Mouse (Mus musculus) right cerebral cortex, postnatal 10 days (tissue): ENCODE data around the gene Sgk2.
A peak's percentile ranks its signal among the peaks of the same experiment; 100 is the strongest.

ENCODE experiments used
- DNase-seq, 2 experiments: peaks; one replicate each; pipeline ENCODE4 v3.0.0; 2021; ENCODE audit warnings: low spot score in 2 of 2

The Sgk2 gene

GRCm38 (mm10) chr2:162991394-162992083 is 4.4 kb downstream of the Sgk2 start:
- no peak for DNase-seq

- no peak for DNase-seq
Observed at GRCm38 (mm10) chr2:162992084-162992437, 4.9 kb downstream of the Sgk2 start.

DNA sequence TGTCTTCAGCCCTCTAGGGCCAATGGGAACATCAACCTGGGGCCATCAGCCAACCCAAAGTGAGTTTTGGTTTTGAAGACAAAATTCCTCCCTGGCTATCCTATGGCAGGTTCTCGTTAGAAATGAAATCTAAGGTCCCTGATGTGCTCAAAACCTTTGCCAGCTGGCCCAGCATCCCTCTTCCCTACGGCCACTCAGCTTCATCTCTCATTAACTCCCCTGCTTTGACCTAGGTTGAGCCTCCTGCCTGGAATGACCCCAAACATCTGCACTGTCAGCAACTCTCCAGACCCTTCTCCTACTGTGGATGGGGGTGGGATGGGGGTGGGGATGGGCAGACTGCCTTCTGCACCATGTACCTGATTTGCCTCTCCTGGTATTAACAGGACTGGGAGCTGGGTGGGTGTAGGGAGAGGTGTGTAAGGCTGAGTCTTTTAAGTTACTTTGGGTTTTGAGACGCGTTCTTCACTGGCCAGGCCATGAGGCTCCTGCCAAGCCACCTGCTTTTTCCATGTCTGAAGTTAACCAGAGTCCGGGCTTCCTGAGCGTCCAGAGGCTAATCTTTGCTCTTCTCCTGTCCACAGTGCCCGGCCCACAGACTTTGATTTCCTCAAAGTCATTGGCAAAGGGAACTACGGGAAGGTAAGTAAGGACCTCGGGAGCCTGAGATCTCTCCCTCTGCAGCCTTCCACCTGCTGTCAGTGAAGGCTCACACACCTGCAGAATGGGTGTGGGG is 6.9 kb downstream of the Sgk2 start:
- no peak for DNase-seq

DNA sequence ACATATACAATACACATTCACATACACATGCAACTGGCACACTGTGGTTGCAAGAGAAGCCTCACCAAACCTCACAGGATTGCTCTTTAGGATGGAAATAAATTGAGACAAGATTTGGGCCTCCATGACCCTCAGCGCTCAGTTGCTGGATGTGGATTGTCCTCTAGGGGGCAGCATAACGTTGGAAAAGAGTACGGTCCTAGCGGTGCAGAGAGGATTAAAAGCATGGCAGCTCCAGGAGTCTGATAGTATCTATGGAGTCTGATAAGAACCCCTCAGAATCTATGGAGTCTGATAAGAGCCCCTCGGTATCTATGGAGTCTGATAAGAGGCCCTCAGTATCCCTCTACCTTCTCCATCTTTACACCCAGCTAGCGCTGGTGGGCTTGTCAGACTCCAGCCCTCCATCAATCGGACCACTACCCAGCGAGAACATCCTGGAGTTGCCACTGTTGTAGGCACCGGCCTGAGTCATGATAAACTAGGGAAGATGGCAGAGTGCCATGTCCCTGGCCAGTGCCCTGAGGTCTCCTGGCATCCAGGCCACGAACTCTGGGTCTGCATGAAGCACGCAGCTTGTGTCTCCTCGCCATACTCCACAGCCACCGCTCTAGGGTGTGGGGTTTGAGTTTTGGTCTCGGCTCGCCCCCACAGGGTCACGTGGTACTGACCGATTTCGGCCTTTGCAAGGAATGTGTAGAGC is 11.5 kb downstream of the Sgk2 start:
- peak; percentile 38 to 70 for DNase-seq

DNA sequence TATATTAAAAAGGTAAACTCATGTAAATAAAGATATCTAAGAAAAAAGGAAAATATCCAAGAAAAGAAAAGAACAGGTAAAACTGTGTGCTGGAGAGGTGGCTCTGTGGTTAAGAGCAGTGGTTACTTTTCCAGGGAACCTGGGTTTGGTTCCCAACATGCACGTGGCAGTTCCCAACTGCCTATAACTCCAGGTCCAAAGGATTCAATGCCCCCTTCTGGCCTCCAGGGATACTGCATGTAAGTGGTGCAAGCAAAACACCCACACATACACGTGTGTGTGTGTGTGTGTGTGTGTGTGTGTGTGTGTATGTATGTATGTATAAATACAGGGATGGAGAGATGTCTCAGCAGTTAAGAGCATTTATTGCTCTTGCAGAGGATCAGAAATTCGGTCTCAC is 12.6 kb downstream of the Sgk2 start:
- DNase-seq, result no peak

DNA sequence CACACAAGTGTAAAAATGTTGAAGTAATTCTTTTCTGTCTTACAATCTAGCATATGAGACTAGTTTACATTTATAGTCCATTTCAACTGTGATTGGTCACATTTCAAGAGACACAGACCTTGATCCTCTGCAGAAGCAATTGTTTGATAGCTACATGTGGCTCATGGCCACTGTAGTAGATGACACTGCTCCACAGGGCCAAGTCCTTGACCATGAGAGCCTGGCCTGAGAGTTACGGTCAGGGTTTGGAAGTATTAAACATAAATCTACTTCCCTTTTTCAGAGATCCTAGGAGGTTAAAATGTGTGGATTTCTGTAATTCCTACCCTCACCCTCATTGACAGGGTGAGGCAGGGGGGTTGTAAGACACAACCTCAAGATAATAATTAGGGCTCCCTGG is 13.9 kb downstream of the Sgk2 start:
- DNase-seq, result no peak

DNA sequence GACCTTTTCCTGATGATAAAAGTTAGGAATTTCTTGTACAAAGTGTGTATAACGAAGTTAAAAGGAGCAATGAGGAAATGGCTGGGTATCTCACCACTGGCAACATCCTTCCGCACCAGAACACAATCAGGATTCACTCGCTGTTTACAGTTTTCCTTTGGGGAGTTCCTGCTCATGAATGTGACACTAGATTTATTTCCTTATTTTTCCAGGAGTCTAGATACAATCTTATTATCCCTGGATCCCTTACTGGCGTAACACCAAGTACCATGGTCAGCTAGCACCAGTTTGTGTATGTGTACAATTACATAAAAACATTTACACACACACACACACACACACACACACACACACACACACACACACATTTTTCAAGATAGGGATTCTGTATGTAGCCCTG is 20.2 kb downstream of the Sgk2 start:
- no peak for DNase-seq

- DNase-seq, result peak; percentile 95 to 96
Observed at GRCm38 (mm10) chr2:163016916-163017743, 30.0 kb downstream of the Sgk2 start, which contains the start of gene Ift52. Ift52 (plus strand) TSS chr2:163017354.

DNA sequence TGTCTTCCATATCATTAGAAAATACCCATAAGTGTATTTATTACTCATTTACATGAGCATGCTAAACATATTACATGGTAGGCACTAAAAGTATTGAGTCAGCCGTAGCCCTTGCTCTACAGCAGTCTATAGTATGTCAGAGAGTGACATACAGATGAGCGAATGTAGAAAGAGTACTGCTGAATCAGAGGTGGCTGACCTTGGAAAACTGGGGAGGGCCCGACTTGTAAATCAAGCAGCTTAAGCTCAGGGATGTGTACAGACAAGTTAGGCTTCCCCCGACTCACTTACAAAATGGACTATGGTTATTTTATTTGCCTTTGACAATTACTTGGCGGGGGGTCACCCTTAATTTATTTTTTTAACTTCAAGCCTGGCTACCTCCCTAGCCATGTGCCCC is 44.2 kb downstream of the Sgk2 start:
- DNase-seq, result no peak

DNA sequence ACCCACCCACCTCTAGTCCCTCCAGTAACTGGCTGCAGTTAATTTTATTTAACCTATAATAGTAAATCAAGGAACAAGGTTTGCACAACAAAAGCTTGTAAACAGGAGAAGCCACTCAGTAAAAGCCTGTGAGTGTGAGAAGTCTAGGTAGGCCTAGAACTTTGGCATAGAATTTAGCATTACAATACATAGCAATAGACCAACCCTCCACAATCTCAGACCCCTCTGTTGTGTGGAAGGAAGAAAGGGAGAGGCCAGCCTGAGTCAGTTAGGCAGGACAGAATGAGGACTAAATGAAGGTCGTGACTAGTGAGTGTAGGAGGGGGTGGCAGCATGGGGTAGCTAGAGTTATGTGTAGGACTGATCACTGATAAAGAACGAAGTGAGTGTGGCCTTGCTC is 44.6 kb downstream of the Sgk2 start:
- DNase-seq, result no peak

- no peak for DNase-seq
Observed at GRCm38 (mm10) chr2:163032622-163033021, 45.5 kb downstream of the Sgk2 start.

DNA sequence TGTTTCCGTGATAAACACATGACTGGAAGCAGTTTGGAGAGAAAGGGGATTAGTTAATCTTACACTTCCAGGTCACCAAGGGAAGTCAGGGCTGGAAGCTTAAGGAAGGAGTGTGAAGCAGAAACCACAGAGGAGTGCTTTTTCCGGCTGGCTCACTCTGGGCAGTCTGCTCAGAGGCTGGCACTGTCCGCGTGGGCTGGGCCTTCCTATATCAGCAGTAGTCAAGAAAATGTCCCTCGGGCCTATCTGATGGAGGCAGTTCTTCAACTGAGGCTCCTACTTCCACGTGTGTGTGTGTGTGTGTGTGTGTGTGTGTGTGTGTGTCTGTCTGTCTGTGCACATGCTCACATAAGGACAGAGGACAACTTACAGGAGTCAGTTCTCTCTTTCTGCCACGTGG is 52.8 kb downstream of the Sgk2 start:
- no peak for DNase-seq

DNA sequence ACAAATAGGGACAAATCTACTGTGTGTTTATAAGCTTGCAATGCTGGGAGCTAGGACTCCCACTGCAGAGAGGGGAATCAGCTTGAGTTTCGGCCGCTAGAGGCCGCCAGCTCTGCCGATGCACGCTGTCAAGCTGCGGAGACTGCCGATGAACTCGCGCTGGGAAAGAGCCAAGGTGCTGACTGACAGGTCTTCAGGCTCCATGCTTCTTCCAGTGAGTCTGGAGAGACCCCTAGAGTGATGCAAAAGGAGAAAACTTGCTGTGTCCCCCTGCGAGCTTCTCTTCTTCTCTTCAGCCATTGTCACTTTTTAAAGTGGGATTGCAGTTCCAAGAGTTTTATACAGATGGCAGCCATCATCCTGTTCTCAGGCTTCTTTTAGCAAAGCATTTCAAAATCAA is 61.0 kb downstream of the Sgk2 start:
- DNase-seq, result peak; percentile 75 to 84

GRCm38 (mm10) chr2:163049116-163049515 is 62.0 kb downstream of the Sgk2 start:
- DNase-seq, result no peak

GRCm38 (mm10) chr2:163051691-163052090 is 64.6 kb downstream of the Sgk2 start:
- DNase-seq, result no peak

GRCm38 (mm10) chr2:163052101-163052500 is 65.0 kb downstream of the Sgk2 start:
- no peak for DNase-seq

DNA sequence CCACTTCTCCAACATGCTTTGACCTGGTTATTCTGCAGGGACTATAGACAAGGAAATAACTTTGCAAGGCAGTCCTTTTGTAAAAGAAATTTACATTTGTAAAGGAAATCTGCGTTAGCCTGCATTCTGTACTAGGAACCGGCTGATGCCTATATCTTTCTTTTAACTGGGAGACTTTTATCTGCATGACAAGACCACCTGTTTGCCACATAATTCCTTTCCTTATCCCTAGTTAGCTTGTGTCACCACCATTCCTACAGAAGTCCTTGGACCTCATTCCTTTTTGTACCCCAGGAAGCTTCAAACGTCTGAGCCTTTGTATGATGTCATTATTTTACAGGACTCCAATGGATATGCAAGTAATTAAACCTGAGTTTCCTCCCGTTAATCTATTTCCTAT is 65.7 kb downstream of the Sgk2 start:
- no peak for DNase-seq

- DNase-seq, result peak; percentile 90 to 93
Observed at GRCm38 (mm10) chr2:163054335-163054840, 67.3 kb downstream of the Sgk2 start, which contains the start of gene Mybl2. Mybl2 (plus strand) TSS chr2:163054687.

DNA sequence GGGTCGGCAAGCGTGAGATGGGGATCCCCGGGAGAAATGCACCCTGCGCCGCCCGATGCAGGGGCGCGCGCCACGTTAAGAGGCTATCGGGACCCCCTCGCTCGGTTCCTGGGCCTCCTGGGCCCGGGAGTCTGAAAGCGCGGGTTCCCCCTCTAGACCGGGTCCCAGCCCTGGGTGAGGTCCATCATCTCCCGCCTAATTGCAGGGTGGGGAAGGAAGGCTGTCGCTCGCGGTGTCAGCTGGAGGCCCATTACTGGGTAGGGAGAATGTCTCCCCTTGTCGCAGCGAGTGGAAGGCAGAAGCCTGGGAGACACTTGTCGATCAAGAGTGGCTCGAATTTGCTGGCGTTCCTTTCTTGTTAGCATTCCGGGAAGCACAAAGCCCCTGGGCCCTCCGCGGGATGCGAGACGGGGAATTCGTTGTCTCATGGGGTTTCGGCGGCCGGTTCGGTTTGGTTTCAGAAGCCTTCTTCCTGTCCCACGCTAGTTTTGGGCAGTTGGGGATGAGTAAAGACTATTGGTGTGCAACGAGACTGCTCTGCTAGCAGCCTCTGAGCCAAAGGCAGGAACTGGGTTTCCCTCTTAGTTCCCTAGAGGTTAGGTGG is 67.9 kb downstream of the Sgk2 start:
- no peak for DNase-seq

DNA sequence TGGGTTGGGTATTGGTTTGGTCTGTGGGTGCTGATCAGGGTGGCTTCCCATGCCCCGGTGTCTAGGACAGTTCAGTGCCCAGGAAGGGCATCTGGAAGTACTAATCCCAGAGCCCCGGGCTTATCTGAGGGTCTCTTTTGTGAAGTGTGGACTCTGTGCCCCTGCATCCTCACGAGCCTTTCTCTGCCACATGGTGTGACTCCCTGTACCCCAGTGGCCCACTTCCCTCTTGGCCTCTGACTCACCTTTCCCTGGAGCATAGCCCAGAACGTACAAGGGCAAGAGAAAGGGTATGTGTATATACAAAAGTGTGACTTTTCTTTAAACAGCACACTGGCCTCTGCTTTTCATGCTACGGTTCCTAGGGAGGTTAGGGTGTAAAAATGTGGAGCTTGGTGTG is 68.6 kb downstream of the Sgk2 start:
- DNase-seq, result no peak

DNA sequence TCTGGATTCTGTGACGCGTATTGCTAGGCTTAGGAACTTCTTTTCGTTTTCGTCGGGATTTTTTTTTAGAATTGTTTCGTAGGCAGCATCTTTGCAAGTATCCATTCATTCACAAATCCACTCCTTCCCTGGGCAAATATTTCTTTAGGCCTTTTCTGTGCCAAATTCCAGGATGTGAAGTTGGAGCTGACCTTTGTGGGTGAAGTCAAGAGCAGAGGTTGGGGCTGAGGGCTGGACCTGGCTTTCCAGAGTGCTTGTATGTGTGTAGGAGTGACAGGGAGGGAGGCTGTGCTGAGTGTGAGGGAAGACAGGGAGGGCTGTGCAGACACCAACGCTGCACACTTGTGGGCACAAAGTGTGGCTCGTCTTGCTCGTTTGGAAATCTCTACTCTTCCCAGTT is 69.5 kb downstream of the Sgk2 start:
- DNase-seq, result no peak
